Mouse (Mus musculus) A20 (cell line): ENCODE results near the gene Id3.
A peak's percentile ranks its signal among the peaks of the same experiment; 100 is the strongest.
"Not testable (repeated sequence)": the region's sequence is repeated elsewhere in the genome, so short reads cannot be mapped to it uniquely, and the experiment has no call there.

Experiments
- DNase-seq: peaks from one replicate; pipeline ENCODE4 v3.0.0-alpha.2; 2011; ENCODE audit warnings: low read depth, low spot score

Id3 gene

GRCm38 (mm10) chr4:136143193-136143976, at the start of gene Id3:
Gene Id3 (plus strand): TSS chr4:136143497.
- peak; percentile 93 for DNase-seq

- no peak for DNase-seq
Measured at GRCm38 (mm10) chr4:136094519-136095219, 48.6 kb upstream of the Id3 start.

- no peak for DNase-seq
Measured at GRCm38 (mm10) chr4:136095490-136096105, 47.7 kb upstream of the Id3 start.

- no peak for DNase-seq
Measured at GRCm38 (mm10) chr4:136096446-136097113, 46.7 kb upstream of the Id3 start.

GRCm38 (mm10) chr4:136098446-136098845, 44.9 kb upstream of the Id3 start:
- DNase-seq: no peak

- no peak for DNase-seq
Measured at GRCm38 (mm10) chr4:136100396-136101070, 42.8 kb upstream of the Id3 start.

- DNase-seq: not testable (repeated sequence)
Measured at GRCm38 (mm10) chr4:136101753-136102152, 41.5 kb upstream of the Id3 start.

GRCm38 (mm10) chr4:136104590-136105337, 38.5 kb upstream of the Id3 start:
- DNase-seq: no peak

- peak; percentile 61 for DNase-seq
Measured at GRCm38 (mm10) chr4:136106880-136107301, 36.4 kb upstream of the Id3 start.

- peak; percentile 70 for DNase-seq
Measured at GRCm38 (mm10) chr4:136109153-136109552, 34.1 kb upstream of the Id3 start.

GRCm38 (mm10) chr4:136109941-136110900, 33.1 kb upstream of the Id3 start:
- peak; percentile 87 for DNase-seq

- DNase-seq: peak; percentile 70
Measured at GRCm38 (mm10) chr4:136112344-136112743, 31.0 kb upstream of the Id3 start.

- no peak for DNase-seq
Measured at GRCm38 (mm10) chr4:136114747-136115146, 28.6 kb upstream of the Id3 start.

- DNase-seq: no peak
Measured at GRCm38 (mm10) chr4:136117022-136117421, 26.3 kb upstream of the Id3 start.

- DNase-seq: no peak
Measured at GRCm38 (mm10) chr4:136120041-136120440, 23.3 kb upstream of the Id3 start.

GRCm38 (mm10) chr4:136121158-136121557, 22.1 kb upstream of the Id3 start:
- DNase-seq: no peak

GRCm38 (mm10) chr4:136121844-136122468, 21.3 kb upstream of the Id3 start:
- DNase-seq: no peak

GRCm38 (mm10) chr4:136123111-136123791, 20.0 kb upstream of the Id3 start:
- peak; percentile 52 for DNase-seq
